Mouse (Mus musculus): ENCODE measurements around the gene Hif1an.

GRCm38 (mm10) chr19:44515769-44516168, 46.9 kb upstream of the Hif1an start:
- no peak for TF ChIP-seq CTCF (IDR thresholded peaks at IDR 0.05; ENCODE audit: control insufficient read depth, insufficient read depth, insufficient replicate concordance, low read depth, low read length)
- TF ChIP-seq POLR2A (IDR thresholded peaks at IDR 0.05; ENCODE audit: control insufficient read depth, low read depth, low read length), result no peak
